Mouse (Mus musculus) cortical plate, adult 2 months (tissue): ENCODE data around the gene Bpifb9b.

Experiments used
- CTCF ChIP-seq: fragments of 200-500 bp; IDR thresholded peaks from 2 replicates; pipeline ENCODE4 v1.5.1; 2011; ENCODE audit warnings: mild to moderate bottlenecking, control low read depth, low read length; ENCODE audit not compliant: insufficient read depth; ENCODE audit errors: extremely low read depth
- POLR2A ChIP-seq: fragments of 200-500 bp; IDR thresholded peaks from 2 replicates; pipeline ENCODE4 v1.6.1; 2011; ENCODE audit warnings: mild to moderate bottlenecking, low read length, control low read depth; ENCODE audit not compliant: insufficient read depth; ENCODE audit errors: extremely low read depth

DNA sequence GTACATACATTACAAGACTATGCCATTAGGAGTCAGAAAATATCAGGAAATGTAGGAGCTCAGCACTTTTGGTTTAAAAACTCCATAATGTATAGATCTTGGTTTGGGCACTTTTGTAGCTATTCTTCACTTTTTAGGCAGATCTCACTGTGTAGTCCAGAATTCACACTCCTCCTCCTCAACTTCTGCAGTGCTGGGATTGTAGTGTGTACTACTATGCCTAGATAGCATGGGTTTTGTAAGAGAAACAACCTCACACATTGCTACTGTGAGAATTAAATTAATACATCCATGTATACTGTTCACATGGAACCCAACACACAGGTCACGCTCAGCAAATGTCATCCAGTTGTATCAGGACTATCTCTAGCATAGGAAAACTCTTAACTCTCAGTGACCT is 60.5 kb downstream of the Bpifb9b start:
- TF ChIP-seq POLR2A: no peak
- TF ChIP-seq CTCF: no peak
